Mouse (Mus musculus) left cerebral cortex, adult 9 months (tissue): ENCODE measurements around the gene Phf10.
"Not testable (repeated sequence)": the region's sequence is repeated elsewhere in the genome, so short reads cannot be mapped to it uniquely, and the experiment has no call there.

ENCODE experiments used
- DNase-seq, 2 experiments: peaks; one replicate each; pipeline ENCODE4 v3.0.0; 2022; ENCODE audit warnings: low spot score in 2 of 2

Phf10 gene

DNA sequence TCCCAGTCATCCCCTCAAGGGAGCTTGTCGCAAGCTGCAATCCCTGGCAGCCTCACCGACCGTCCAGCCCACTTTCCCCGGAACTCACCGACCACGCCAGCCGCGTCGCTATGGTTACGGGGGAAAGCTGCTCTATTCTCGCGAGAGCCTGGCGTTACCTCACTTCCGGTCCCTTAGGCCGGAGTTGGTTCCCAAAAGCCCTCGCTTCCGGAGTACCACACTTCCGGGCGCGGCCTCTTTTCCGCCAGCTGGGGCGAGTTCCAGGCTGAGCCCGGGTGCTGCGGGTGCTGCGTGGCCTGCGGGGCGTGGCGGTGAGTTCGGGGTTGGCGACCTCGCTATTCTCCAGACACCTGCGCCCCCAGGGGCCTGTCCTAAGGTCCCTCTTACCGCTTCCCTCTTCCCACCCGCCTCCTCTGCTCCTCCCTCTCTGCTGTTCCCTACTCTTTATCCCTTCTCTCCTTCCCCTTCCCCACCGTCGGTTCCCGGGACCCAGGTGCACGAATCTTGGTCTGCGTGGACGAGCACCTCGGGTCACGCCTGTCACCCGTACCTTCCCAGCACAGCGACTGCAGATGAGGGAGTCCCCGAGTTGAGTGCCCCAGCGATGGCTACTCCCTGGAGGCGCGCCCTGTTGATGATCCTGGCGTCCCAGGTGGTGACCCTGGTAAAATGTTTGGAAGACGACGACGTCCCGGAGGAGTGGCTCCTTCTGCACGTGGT lies 17.9 kb downstream of the Phf10 start, which contains the start of the genes Wdr27 and 1600012H06Rik:
Wdr27 (minus strand) TSS at position 150 of the 720 bp plus-strand sequence.
1600012H06Rik (plus strand) TSS at position 176 of the 720 bp plus-strand sequence.
- DNase-seq, result peak; percentile 94 to 98

DNA sequence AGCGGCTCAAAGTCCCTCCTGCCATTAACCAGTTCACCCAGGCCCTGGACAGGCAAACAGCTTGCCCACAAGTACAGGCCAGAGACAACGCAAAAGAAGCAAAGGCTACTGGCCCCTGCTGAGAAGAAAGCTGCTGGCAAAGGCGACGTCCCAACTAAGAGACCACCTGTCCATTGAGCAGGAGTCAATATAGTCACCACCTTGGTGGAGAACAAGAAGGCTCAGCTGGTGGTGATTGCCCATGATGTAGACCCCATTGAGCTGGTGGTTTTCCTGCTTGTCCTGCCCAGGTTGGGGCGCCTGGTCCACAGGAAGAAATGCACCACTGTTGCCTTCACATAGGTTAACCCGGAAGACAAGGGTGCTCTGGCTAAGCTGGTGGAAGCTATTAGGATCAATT lies 18.9 kb downstream of the Phf10 start:
- DNase-seq, result not testable (repeated sequence)

DNA sequence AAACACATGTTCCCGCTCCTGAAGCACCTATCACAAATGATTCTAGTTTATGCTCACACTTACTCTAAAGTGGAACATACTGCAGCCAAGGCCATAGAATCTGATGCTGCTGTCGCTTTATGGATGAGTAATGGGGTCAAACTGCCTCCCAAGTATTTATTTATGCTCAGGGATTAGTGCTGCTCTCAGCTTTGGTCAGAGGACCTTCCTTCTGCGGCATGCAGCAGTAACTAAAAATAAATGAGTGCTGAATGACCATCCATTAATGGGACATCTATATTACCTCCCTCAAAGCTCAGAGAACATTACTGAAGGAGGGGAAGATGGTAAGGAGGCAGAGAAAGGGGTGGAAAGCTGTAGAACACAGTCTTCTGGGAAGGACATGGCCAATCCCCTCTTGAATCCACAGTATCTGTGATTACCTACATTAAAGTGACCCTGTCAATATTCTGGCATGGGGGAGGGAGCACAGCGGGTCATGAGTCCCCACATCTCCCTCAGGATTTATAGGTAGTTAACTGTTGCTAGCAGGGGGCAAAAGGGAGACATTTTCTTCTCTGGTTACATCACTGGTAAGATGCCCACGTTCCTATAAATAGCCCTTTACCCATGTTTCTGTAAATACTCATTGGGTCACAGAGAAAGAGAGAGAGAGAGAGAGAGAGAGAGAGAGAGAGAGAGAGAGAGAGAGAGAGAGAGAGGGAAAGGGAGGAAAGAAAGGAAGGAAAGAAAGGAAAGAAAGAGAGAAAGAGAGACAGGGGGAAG lies 25.1 kb downstream of the Phf10 start:
- DNase-seq, result no peak

DNA sequence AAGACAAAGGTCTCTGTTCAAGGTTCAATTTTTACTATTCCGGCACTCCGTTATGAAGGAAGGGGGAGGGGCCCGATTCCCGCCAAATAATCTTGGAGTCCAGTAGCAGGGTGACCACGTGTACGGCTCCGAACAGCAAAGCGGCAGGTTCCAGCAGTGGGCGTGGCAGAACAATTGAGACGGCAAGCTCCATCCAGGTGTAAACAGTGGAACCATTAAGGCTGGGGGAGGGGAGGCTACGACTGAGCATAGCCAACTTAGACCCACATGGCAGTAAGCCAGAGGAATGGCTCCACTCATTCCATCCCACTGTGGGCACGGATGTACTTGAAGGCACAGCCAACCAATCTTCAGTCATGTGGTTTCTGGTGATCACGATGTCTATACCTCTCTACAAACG lies 25.8 kb downstream of the Phf10 start:
- DNase-seq, result not testable (repeated sequence)

DNA sequence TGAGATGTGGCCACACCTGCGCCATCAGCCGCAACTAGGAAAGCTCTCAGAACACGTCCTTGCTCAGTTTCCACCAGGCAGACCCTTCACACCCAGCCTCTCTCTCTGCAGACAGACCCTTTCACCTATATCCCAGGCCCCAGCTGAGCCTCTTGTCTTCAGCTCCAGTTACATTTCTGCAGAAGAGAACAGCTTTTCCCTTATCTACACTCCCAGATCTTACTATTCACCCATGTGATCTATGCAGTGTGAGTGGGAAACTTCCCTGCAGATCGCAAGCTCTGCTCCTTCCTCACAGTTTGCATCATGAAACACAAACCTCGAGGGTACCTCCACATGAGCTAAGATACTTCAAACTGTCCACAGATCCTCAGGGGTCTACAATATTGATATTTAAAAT lies 29.6 kb downstream of the Phf10 start:
- DNase-seq, result no peak

DNA sequence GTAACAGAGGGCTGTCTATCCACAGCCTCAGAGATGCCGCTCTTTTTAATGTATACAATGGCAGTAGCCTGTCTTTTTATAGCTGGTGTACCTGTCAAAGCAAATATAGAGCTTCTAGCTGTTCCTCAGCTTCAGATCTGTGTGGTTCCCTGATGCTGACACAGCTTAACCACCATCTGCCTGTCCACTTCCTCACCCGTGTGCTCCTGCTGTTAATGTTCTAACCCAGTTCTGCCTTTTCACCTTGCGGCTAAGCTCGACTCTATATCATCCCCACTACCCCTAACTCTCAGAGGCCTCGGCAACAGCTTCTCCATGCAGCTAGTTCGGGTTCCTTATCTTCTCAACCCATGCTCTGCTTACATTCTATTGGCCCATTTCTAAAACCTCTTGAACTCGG lies 30.4 kb downstream of the Phf10 start:
- DNase-seq, result no peak

DNA sequence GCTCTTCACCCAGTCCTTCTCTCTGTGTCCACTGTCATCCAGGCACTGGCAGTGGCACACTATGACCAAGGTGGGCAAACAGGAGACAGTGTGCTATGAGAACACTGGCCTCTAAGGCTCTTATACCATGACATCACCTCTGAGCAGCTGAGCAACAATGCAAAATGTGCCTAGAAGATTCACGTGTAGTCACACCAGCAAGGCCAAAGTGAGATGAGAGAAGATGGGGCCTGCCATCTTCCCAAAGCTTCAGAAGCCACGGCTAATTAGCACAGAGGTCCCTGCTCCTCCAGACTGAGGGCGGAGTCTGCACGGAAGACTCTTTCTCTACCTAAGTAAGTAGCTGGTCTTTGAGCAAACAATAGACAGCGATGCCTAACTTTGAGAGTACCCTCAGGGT lies 32.4 kb downstream of the Phf10 start:
- no peak for DNase-seq

DNA sequence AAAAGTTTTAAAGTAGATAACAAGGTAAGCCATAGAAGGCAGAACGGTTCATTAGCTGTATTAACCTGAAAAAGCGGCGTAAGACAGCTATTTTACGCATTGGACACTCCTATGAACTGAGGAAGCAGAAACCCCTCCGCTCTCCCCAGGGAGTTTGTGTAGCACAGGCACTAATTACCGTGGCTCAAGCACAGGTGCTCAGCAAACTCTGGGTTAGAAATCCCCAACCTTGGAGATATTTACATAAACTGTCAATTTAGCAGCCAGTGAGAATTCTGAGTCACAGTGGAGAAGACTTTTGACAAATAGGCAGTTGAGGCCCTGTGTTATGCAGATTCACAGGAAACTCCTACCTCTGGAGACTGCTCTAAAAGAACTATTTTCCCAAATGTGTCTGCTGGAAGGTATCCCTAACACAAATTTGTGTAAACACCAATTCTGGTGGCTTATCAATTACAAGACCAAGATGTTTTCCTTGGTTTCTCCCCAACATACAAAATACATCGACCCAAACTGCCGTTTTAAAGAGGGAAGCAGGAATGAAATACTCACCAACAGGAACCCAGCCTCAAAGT lies 33.3 kb downstream of the Phf10 start:
- no peak for DNase-seq

DNA sequence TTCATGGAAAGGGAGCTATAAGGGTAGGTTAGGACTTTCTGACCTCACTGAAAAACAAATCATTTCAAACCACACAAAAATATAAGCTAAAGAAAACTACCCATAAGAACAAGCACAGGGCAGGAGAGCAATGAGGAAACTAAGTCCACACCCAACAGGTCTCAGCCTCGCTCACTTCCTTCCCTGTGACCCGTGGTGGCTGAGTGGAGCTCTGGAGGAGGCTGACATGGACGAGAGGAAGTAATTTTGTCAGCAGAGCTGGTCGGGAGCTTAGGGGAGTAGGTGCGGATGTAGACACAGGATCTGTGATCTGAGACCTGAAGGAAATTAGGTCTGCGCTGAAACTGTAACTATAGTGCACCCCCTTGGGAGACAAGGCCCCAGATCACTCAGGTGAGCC lies 39.5 kb downstream of the Phf10 start:
- no peak for DNase-seq

DNA sequence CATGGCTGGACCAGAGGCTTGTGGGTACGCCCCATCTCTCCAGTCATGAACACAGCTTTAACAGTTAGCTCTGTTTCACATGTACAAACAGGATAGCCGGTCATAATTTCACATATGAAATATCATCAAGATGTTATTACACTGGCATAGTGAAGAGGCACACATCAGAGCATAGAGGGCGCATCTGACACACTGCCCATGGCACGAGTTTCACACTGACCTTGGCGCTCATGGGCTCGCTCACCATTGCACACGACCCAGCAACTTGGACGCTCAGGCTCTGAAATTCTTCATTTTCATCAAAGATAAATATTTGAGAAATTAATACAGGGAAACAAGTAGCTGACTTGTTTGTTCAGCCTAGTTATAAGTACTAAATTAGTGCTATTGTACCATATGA lies 43.2 kb downstream of the Phf10 start:
- no peak for DNase-seq

DNA sequence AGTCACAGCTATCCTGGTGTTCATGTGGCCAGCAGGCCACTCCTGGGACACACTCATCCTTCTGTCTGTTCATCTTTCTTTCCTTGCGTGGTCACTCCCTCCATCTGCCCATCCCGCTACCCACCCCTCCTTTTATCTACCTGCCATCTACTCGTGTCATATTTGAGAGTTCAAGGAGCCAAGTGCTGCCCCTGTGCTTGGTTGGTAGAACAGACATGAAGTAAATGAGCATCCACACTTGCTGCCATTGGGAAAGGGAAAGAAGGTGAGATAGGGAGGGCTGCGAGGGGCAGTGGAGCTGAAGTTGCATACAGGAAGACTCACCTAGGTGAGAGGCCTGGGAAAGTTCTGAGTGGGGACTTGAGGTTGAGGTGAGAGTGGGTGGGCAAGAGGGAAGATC lies 46.7 kb downstream of the Phf10 start:
- no peak for DNase-seq

DNA sequence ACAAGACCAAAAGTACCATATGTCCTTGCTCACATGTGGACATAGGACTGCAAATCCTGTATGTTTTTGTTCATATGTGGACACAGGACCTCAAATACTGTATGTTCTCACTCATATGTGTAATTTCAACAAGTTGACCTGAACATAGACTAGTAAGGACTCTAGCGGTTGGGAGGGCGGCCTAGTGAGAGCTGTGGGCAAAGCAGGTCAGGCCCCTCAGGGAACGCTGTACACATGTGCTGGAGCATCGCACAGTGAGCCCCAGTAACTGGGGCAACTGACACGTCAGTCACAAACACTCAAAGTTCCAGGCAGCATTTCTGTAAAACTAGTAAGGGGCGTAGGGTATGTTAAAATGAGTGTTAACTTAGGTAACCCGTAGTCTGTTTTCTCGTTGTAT lies 48.1 kb downstream of the Phf10 start:
- no peak for DNase-seq

DNA sequence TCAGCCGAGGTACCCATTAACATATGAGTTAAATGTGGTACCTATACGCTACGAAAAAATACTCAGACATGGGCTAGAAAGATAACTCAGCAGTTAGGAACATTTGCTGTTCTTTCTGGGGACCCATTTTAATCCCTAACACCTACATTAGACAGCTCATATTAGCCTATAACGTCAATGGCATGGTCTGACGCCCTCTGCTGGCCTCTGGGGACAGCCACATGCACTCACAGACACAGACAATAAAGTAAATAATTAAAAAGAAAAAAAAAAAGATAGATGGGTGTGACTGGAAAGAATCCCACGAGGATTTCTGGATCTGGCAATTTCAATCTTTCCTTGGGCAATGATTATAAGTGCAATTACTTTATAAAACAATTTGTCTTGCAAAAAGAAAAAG lies 48.7 kb downstream of the Phf10 start:
- no peak for DNase-seq

DNA sequence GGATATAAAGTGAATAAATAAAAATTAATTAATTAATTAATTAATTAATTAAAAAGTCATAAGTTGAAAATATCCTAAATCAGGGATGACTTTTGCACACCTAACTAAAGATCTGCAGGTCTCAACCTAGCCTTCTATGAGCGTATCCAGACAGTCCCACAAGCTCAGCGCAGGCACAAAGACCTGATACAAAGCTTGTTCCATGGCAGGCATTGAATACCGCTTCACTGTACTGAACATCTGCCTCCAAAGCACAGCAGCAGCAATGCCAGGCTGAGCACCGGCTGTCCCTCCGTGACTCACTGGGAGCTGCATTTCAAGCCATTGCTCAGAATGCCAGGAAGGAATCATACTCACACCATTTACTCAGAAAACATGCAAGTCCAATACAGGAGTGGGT lies 50.3 kb downstream of the Phf10 start:
- no peak for DNase-seq

DNA sequence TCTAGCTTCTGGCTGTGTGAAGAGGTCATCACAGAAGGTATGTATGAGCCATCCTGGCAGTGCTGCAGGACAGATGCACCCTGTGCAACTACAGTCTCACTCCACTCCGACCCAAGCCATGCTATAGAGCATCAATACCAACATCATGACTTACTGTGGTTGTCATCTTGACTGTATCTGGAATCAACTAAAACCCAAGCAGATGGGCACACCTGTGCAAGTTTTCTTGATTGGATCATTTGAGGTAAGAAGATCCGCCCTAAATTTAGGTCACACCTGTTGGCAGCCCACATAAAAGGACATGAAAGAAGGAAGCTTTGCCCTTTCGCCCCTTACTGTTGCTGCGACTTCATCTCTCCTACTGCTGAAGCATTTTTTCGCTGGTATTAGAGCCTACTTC lies 51.7 kb downstream of the Phf10 start:
- DNase-seq, result no peak

DNA sequence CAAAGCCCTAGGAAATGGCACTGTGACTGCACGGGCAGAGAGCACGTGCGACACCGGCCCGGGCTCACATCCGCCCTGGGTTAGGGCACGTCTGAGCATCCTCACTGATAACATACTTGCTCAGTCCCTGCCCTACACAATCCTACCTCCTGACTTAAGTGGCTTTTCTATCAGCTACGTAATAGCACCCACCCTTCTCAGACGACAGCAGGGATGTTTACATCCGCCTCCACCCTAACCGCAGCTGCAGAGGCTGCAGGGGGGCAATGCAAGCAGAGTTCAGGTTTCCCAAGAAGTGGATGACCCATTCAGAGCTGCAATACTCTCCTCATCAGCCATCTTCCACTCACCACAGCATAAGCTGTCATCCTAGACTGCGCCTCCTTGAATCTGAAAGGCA lies 53.9 kb downstream of the Phf10 start:
- DNase-seq, result no peak

DNA sequence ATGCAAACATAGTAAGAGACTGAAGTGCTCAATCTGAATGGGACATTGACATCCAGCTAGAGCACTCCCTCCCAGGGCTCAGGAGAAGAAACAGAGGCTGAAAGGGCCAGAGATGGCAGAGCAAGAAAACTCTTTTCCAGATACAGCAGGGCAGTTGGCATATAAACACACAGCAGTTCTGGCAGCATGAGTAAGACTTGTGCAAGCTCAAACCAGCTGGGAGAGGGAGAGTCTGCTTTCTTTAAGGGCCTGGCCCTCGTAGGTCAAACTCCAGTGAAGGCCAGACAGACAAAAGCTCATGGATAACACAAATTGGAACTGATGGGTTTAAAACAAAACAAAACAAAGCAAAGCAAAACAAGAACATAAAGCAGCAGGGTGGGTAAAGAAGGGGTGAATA lies 54.5 kb downstream of the Phf10 start:
- no peak for DNase-seq

DNA sequence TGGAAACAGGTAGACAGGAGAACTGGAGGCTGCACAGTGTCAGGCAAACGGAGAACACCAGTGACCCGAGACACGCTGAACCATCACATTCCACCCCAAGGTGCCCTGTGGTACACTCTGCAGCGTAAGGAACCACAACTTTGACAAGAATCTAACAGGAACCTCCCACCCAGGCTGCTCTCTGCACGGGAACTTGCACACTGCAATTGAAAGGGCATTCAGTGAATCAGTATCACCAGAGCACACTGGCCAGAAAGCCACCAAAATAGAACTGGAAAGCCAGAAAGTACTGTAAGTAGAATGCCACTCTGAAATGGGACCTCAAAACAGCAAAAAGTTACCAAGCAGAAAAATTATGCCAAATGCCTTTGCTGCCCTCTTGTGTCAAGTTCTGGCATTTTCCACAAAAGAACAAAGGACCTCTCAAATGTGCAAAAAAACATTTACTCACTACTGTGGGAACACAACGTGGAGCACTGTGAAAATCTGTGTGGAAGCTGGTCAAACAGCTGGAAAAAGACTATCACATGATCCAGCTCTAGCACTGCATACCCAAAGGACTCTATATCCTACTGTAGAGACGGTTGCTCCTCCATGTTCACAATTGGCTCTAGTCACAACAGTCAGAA lies 56.3 kb downstream of the Phf10 start:
- peak; percentile 9 to 89 for DNase-seq

DNA sequence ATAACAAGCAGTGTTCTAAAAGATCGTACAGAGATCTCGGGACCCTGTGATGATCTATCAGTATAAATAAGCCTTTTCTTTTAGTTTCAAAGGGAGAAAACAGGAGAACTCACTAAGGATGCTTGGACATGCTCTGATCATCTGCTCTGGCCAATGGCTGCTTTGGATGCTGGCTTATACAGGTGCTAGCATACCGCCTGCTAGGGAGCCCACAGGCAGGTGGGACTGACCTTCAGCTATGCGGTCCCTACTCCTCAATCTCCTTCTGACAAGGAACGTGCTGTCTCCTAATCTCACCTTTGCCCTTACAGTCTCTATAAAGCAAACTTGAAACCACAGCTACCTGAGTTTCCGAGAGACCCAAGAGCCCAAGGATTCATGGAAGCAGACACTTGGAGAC lies 56.9 kb downstream of the Phf10 start:
- no peak for DNase-seq

DNA sequence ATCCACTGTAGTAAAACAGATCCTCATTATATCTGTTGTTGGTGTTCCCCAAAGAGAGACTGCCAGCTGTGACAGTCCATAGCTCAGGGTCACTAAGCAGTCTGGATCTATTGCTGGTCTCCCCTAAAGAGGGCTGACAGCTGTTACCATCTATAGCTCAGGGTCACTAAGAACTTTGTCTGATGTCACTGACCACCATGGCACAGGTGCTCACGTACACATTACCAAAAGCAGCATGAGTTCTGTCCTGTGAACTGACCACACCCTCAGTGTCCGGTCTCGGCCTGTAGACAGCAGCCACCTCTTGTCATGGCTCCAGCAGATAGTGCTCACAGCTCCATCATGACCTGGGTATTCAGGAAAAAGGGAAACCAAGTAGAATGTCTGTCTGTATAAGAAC lies 57.9 kb downstream of the Phf10 start:
- no peak for DNase-seq

DNA sequence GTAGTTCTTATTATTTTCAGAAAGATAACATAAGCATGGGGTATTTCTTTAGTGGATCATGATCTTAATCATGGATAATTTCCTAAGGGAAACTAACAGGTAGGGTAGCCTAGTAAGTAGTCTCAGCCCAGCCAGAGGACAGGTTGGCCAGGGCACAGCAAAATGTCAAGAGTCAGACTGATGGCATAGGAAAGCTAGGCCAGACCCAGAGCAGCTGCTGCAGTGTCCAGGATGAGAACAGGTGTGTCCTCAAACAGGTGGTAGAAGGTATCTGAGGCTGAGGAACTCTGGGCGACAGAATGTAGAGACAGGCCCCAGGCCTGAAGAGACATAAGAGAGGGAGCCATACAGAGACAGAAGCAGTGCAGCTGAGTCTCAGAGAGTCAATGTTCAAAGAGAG lies 62.1 kb downstream of the Phf10 start:
- no peak for DNase-seq

DNA sequence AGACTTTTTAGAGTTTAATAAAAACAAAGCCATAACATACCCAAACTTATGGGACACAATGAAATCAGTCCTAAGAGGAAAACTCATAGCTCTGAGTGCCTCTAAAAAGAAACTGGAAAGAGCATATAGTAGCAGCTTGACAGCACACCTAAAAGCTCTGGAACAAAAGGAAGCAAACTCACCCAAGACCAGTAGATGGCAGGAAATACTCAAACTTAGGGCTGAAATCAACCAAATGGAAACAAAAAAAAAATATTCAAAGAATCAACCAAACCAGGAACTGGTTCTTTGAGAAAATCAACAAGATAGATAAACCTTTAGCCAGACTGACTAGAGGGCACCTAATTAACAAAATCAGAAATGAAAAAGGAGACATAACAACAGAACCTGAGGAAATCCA lies 66.0 kb downstream of the Phf10 start:
- not testable (repeated sequence) for DNase-seq
